Mouse (Mus musculus): ENCODE measurements around the gene 4931409K22Rik. TPM values are rescaled to one million over a fixed set of nuclear protein-coding genes. Genes with fewer than 3 reads are reported as not detected.

4931409K22Rik gene
- polyA plus RNA-seq, 1 experiment from 2014 or later = not detected

MicroRNAs encoded within 50 kb of the gene (microRNA counts, 519-probe panel; counts per million panel counts)
- 2,029 counts per million, percentile 19 among the panel's probes with 10 or more counts for microRNA mmu-miR-671-3p
- microRNA mmu-miR-671-5p = 19.3 counts per million

Small RNA genes lying within 50 kb of the gene (microRNA-seq; reads per million reads assigned to microRNA genes)
- gene Mir671 (ENCODE audit: borderline number of aligned reads) = 661 reads per million, percentile 71 among the genes with 10 or more reads in this experiment

Other genes starting within 250 kb of the 4931409K22Rik start
- 6.7 and 7.6 TPM in 2 replicates for gene Kcnh2, start 205.2 kb downstream of the 4931409K22Rik start, polyA plus RNA-seq (2014; fragmentation: Nextera tagmentation; extraction: Ambion mirVana)
- gene Nos3, start 192.0 kb downstream of the 4931409K22Rik start, polyA plus RNA-seq (2014; fragmentation: Nextera tagmentation; extraction: Ambion mirVana) = 7.8 and 7.9 TPM in 2 replicates
- 0.75 and 0.81 TPM in 2 replicates for gene Atg9b, start 164.7 kb downstream of the 4931409K22Rik start, polyA plus RNA-seq (2014; fragmentation: Nextera tagmentation; extraction: Ambion mirVana)
- 35.6 and 42.0 TPM in 2 replicates for gene Abcb8, start 163.1 kb downstream of the 4931409K22Rik start, polyA plus RNA-seq (2014; fragmentation: Nextera tagmentation; extraction: Ambion mirVana)
- 1.7 and 2.1 TPM in 2 replicates for gene Asic3, start 143.4 kb downstream of the 4931409K22Rik start, polyA plus RNA-seq (2014; fragmentation: Nextera tagmentation; extraction: Ambion mirVana)
- gene Cdk5, start 133.3 kb downstream of the 4931409K22Rik start, polyA plus RNA-seq (2014; fragmentation: Nextera tagmentation; extraction: Ambion mirVana) = 48.2 and 55.0 TPM in 2 replicates
- gene Slc4a2, start 133.0 kb downstream of the 4931409K22Rik start, polyA plus RNA-seq (2014; fragmentation: Nextera tagmentation; extraction: Ambion mirVana) = 26.0 and 31.0 TPM in 2 replicates
- gene Fastk, start 111.5 kb downstream of the 4931409K22Rik start, polyA plus RNA-seq (2014; fragmentation: Nextera tagmentation; extraction: Ambion mirVana) = 111 and 119 TPM in 2 replicates
- gene Tmub1, start 109.0 kb downstream of the 4931409K22Rik start, polyA plus RNA-seq (2014; fragmentation: Nextera tagmentation; extraction: Ambion mirVana) = 16.5 and 21.3 TPM in 2 replicates
- gene Agap3, start 104.6 kb downstream of the 4931409K22Rik start, polyA plus RNA-seq (2014; fragmentation: Nextera tagmentation; extraction: Ambion mirVana) = 31.5 and 33.9 TPM in 2 replicates
- gene Gbx1, start 29.6 kb downstream of the 4931409K22Rik start, polyA plus RNA-seq (2014; fragmentation: Nextera tagmentation; extraction: Ambion mirVana) = 0.04 and 0.05 TPM in 2 replicates
- 1.2 and 1.8 TPM in 2 replicates for gene Asb10, start 15.8 kb downstream of the 4931409K22Rik start, polyA plus RNA-seq (2014; fragmentation: Nextera tagmentation; extraction: Ambion mirVana)
- gene Abcf2, start 20.7 kb upstream of the 4931409K22Rik start, polyA plus RNA-seq (2014; fragmentation: Nextera tagmentation; extraction: Ambion mirVana) = 83.7 and 96.3 TPM in 2 replicates
- gene Chpf2, start 29.9 kb upstream of the 4931409K22Rik start, polyA plus RNA-seq (2014; fragmentation: Nextera tagmentation; extraction: Ambion mirVana) = 21.2 and 23.4 TPM in 2 replicates
- gene Smarcd3, start 67.6 kb upstream of the 4931409K22Rik start, polyA plus RNA-seq (2014; fragmentation: Nextera tagmentation; extraction: Ambion mirVana) = 48.9 and 54.7 TPM in 2 replicates
- gene Nub1, start 128.7 kb upstream of the 4931409K22Rik start, polyA plus RNA-seq (2014; fragmentation: Nextera tagmentation; extraction: Ambion mirVana) = 34.8 and 38.1 TPM in 2 replicates
- gene Wdr86, start 173.9 kb upstream of the 4931409K22Rik start, polyA plus RNA-seq (2014; fragmentation: Nextera tagmentation; extraction: Ambion mirVana) = 21.8 and 31.1 TPM in 2 replicates
- 4.1 TPM in 1 of 2 replicates, not detected in the other for gene Crygn, start 201.2 kb upstream of the 4931409K22Rik start, polyA plus RNA-seq (2014; fragmentation: Nextera tagmentation; extraction: Ambion mirVana)

Data from embryonic facial prominence, embryonic 14.5 days (tissue).